Mouse (Mus musculus) limb, embryonic 13.5 days (tissue): ENCODE measurements around the gene Col13a1. TPM values are rescaled to one million over a fixed set of nuclear protein-coding genes. Genes with fewer than 3 reads are reported as not detected.

Experiments used
- ATAC-seq: fragments of 200-750 bp; cut with Nextera tagmentation; 2 replicates; pipeline ENCODE4 v1.8.0; 2017; ENCODE audit warnings: low read depth, moderate number of reproducible peaks, moderate TSS enrichment; ENCODE audit not compliant: low FRiP score
- H3K27ac ChIP-seq: fragments of 300-500 bp; sonication (generic); 2 replicates; pipeline ENCODE4 v1.5.1; 2015; ENCODE audit warnings: inconsistent platforms, mild to moderate bottlenecking, moderate library complexity
- H3K27me3 ChIP-seq: fragments of 300-500 bp; sonication (generic); 2 replicates; pipeline ENCODE4 v1.6.1; 2015; ENCODE audit warnings: mild to moderate bottlenecking, inconsistent platforms
- H3K36me3 ChIP-seq: fragments of 300-500 bp; sonication (generic); 2 replicates; pipeline ENCODE4 v1.6.1; 2015; ENCODE audit warnings: inconsistent platforms, mild to moderate bottlenecking, moderate library complexity
- H3K4me1 ChIP-seq: fragments of 300-500 bp; sonication (generic); 2 replicates; pipeline ENCODE4 v1.6.1; 2015; ENCODE audit warnings: inconsistent platforms
- H3K4me2 ChIP-seq: fragments of 300-500 bp; sonication (generic); replicated peaks from 2 replicates; pipeline ENCODE4 v1.6.1; 2015; ENCODE audit warnings: inconsistent platforms, mild to moderate bottlenecking, moderate library complexity
- H3K4me3 ChIP-seq: fragments of 300-500 bp; sonication (generic); 2 replicates; pipeline ENCODE4 v1.5.1; 2015; ENCODE audit warnings: moderate library complexity, mild to moderate bottlenecking, inconsistent platforms
- H3K9ac ChIP-seq: fragments of 300-500 bp; sonication (generic); 2 replicates; pipeline ENCODE4 v1.6.1; 2015; ENCODE audit warnings: mild to moderate bottlenecking, inconsistent platforms
- H3K9me3 ChIP-seq: fragments of 300-500 bp; sonication (generic); 2 replicates; pipeline ENCODE4 v1.6.1; 2016; ENCODE audit warnings: inconsistent platforms
- WGBS: fragments of 180-500 bp; shearing (Covaris S2); methylation state at CpG from one replicate; pipeline ENCODE4 v1.1.7; 2015; 5-methylcytosine and 5-hydroxymethylcytosine counted together
- polyA plus RNA-seq: library from polyadenylated mRNA; unstranded; fragments of >200 nt; fragmentation: Nextera tagmentation; extraction: Ambion mirVana; gene quantifications from 2 replicates; pipeline ENCODE4 v1.2.1, GENCODE M21; 2015

The Col13a1 gene
- polyA plus RNA-seq, 1 experiment from 2014 or later = 4.6 TPM

DNA sequence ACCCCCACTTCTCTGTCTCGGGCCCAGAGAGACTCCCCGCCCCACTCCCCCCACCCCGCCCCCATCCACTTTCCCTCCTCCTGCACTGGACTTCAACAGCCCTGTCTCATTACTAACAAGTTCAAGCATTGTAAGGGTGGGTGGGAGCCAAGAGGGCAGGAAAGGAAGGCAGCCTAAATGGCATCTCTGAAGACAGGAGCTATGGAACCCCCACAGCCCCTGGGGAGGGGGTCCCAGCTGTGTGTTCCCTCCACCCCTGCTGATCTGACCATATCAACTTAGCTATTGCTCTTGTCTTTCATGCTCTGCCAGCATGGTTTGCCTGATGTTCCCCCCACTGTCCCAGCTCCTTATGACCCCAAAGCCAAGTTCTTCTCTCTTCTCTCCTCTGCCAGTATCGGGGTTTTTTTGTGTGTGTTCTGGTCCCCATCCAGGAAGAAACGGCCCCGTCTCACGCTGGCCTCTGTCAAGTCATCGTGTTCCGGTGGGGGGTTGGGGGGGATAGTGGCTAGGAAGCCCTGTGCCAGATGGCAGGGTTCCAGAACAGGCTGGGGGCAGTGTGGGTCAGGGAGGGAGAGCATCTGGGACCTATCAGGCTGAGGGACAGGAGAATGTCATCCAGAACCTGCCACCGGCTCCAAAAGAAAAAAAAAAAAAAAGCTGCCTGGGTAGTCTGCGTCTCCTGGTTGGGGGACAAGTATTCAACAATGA lies 58.1 kb downstream of the Col13a1 start:
- no peaks in the 10 kb centered on the region for H3K36me3 ChIP-seq
- no peak; the same call in 1 of the 2 replicates for ATAC-seq
- H3K27ac ChIP-seq = peak overlapping the region; percentile 77; the same call in 1 of the 2 replicates
- H3K4me1 ChIP-seq = peaks cover 26% of the 10 kb centered on the region
- peak overlapping the region; percentile 52 for H3K4me2 ChIP-seq
- no peaks in the 10 kb centered on the region for H3K27me3 ChIP-seq
- 0 out of 2 replicates have a peak overlapping the region, but pooled peaks have one; percentile 31 for H3K9ac ChIP-seq
- H3K4me3 ChIP-seq = no peak overlapping the region
- peaks cover 4% of the 10 kb centered on the region; the same call in 1 of the 2 replicates for H3K9me3 ChIP-seq
- WGBS = 11% methylated on average over 11 of the region's 11 CpGs

DNA sequence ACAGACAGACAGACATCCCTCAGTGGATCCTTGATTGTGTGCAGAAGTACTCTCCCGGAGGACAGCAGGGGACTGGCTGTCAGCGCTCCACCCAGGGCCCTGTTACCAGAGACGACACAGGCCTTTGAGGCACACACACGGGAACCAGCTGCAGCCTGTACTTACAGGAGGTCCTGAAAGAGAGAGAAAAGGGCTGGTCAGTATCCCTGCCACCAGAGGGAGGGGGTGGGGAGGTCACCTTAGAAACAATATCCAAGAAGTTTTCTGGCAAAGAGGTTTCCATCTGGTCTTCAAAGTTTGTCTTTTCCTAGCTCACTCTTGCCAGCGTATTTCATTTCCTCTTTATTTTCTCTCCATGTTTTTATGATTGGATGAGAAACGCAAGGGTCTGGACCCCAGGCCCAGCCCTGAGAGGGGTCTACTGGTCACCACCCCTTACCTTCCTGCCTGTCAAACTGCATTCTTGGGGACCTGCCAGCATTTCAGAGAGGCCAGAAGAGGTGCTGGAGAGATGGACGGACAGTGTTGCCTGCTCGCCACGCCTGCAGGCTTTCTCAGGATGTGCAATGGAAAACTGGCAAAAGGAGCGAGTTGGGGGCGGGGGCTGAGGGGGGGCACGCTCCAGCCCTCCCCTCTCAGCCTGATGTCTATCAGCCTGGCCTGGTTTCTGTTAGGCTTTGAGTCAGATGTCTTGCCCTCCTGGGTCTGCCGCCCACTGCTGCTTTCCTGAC lies 58.8 kb downstream of the Col13a1 start:
- Histone ChIP-seq H3K9me3 (peaks cover 11% of the 10 kb centered on the region; the same call in 1 of the 2 replicates), H3K36me3 (no peaks in the 10 kb centered on the region), H3K4me1 (peaks cover 26% of the 10 kb centered on the region), H3K4me2 (peak overlapping the region; percentile 52), H3K4me3 (0 out of 2 replicates have a peak overlapping the region, but pooled peaks have one; percentile 2), H3K9ac (0 out of 2 replicates have a peak overlapping the region, but pooled peaks have one; percentile 31), H3K27me3 (no peaks in the 10 kb centered on the region), H3K27ac (peak overlapping the region; percentile 77)
- ATAC-seq = peak; percentile 67
- 14% methylated on average over 13 of the region's 13 CpGs for WGBS

DNA sequence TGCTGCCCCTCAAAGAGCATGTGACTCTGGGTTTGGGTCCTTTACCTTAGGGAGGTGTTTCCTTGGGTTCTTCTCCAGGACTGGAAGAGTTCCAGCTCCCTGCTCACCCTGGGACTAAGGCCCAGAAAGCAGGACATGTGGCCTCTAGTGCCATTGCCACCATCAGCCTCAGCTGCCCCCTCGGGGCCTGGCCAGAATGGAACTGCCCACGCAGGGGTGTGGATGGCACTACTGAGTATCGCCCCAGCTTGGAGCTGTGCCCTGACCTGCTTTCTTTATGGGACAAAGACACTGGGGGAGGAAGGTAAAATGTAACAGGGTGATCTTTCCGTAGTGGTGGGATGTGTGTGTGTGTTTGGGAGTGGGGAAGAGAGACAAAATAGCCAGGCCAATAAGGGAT lies 59.4 kb downstream of the Col13a1 start:
- Histone ChIP-seq H3K36me3 (no peaks in the 10 kb centered on the region), H3K4me1 (peaks cover 26% of the 10 kb centered on the region), H3K4me2 (no peak overlapping the region), H3K4me3 (no peak overlapping the region), H3K27me3 (no peaks in the 10 kb centered on the region), H3K9me3 (peaks cover 17% of the 10 kb centered on the region; the same call in 1 of the 2 replicates), H3K27ac (peak overlapping the region; percentile 77; the same call in 1 of the 2 replicates), H3K9ac (no peak overlapping the region)
- WGBS = 87% methylated on average over 4 of the region's 4 CpGs
- no peak for ATAC-seq

DNA sequence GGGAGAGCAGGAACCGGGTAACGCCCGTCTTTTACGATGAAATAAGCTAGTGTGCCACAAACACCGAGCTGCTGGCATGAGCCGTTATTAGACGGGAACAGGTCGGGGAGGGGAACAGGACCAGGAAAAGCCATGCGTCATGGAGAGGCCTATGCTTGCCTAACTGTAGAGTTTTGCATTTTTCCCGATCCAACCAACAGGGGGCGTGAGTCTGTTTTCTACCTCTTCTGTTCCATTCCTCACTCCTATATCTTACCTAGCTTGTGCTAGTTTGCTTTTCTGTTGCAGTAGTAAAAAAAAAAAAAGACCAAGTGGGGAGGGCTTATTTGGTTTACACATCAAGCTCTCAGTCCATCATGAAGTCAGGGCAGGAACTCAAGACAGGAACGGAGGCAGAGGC lies 61.8 kb downstream of the Col13a1 start:
- H3K27ac ChIP-seq = no peak overlapping the region
- H3K4me1 ChIP-seq = peaks cover 26% of the 10 kb centered on the region
- H3K27me3 ChIP-seq = no peaks in the 10 kb centered on the region
- peaks cover 20% of the 10 kb centered on the region; the same call in 1 of the 2 replicates for H3K9me3 ChIP-seq
- 93% methylated on average over 12 of the region's 12 CpGs for WGBS
- H3K9ac ChIP-seq = no peak overlapping the region
- ATAC-seq = no peak
- no peaks in the 10 kb centered on the region for H3K36me3 ChIP-seq
- H3K4me3 ChIP-seq = no peak overlapping the region
- H3K4me2 ChIP-seq = no peak overlapping the region

DNA sequence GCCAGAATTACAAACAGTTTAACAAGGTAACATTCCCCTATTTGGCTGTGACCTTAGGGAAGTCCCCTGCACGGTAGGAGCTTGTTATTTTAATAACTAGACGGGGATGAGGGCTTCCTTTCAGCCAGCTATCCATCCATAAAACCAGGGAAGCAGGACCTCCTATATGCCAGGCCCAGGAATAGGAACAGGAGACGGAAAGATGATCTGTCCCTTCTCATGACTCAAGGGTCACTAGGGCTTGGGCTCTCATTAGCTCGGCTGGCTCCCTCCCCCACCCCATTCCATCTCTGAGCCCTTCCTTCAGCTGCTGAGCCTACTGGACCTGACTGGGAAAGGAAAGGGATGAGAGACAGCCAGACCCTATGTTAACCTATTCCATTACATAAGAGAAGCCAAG lies 67.1 kb downstream of the Col13a1 start:
- peaks cover 24% of the 10 kb centered on the region; the same call in 1 of the 2 replicates for H3K9me3 ChIP-seq
- WGBS = 23% methylated on average over 4 of the region's 4 CpGs

DNA sequence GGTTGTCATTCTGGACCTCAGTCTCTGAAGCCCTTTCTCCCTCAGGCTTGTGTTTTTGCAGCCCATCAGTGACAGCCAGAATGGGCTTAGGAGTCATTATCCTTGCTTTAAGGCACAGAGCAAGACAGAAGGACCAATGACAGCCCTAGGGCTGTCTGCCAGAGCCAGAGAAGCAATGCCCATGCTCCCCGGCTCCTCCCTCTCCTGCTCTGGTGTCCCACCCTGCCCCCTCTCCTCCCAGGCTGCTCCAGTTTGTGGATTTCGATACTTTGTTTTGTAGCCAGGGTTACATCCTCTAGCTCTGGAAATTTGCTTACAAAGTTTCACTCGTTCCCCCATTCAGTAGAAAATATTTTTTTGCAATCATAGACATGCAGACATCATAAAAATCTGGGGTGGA lies 69.9 kb downstream of the Col13a1 start:
- 0 out of 2 replicates have a peak, but pooled peaks have one; percentile 33 for ATAC-seq
- WGBS = 59% methylated on average over 3 of the region's 3 CpGs
- Histone ChIP-seq H3K27ac (0 out of 2 replicates have a peak overlapping the region, but pooled peaks have one; percentile 33), H3K36me3 (no peaks in the 10 kb centered on the region), H3K9me3 (0 out of 2 replicates have a peak, but pooled peaks cover 10% of the 10 kb centered on the region), H3K4me2 (no peak overlapping the region), H3K9ac (no peak overlapping the region), H3K27me3 (no peaks in the 10 kb centered on the region), H3K4me1 (peaks cover 15% of the 10 kb centered on the region; the same call in 1 of the 2 replicates), H3K4me3 (no peak overlapping the region)

More for the DNA sequence above, 67.1 kb downstream of the Col13a1 start:
- Histone ChIP-seq H3K4me3 (no peak overlapping the region), H3K27me3 (no peaks in the 10 kb centered on the region), H3K27ac (no peak overlapping the region), H3K4me2 (no peak overlapping the region), H3K36me3 (no peaks in the 10 kb centered on the region), H3K9ac (no peak overlapping the region), H3K4me1 (peaks cover 3% of the 10 kb centered on the region; the same call in 1 of the 2 replicates)
- ATAC-seq = no peak

DNA sequence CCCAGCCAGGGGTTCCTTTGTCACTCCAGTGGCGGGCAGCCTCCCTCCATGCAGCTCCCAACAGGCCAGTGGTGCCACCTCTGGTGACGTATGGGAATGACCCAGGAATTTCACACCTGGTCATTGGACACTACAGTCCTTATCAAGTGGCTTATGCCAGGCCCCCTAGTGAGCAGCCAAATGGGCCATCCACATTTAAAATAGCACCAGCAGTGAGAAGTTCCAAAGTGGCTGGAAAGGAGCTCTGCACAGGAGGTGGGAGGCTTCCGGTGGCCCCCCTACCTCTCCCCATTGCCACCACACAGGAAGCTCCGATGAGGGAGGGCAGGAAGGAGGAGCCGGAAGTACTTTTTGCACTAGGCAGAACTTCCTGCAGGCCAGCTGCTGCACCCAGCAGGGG lies 72.7 kb downstream of the Col13a1 start:
- WGBS = 27% methylated on average over 5 of the region's 5 CpGs
- Histone ChIP-seq H3K27me3 (no peaks in the 10 kb centered on the region), H3K4me2 (no peak overlapping the region), H3K9me3 (0 out of 2 replicates have a peak, but pooled peaks cover 8% of the 10 kb centered on the region), H3K4me3 (no peak overlapping the region), H3K36me3 (no peaks in the 10 kb centered on the region), H3K4me1 (peaks cover 19% of the 10 kb centered on the region), H3K27ac (no peak overlapping the region), H3K9ac (no peak overlapping the region)
- ATAC-seq = no peak

DNA sequence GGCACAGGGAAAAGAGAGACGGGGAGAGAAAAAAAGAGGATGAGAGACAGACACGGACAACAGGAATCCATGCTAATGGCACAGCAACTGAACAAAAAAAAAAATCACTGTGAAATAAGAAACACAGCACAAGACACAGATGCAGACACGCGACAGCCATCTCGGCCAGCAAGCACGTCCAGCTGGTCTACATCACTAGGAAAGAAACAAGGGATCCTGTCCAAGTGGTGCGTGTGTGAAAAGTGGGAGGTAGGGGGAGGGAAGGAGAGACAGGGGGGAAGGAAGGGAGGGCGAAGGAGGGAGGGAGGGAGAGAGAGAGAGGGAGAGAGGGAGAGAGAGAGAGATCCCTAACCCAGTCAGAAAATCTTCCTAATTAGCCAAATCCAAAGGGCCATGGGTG lies 73.6 kb downstream of the Col13a1 start:
- H3K4me3 ChIP-seq = no peak overlapping the region
- peak overlapping the region; percentile 17; the same call in 1 of the 2 replicates for H3K27ac ChIP-seq
- no peaks in the 10 kb centered on the region for H3K27me3 ChIP-seq
- 0 out of 2 replicates have a peak, but pooled peaks cover 8% of the 10 kb centered on the region for H3K9me3 ChIP-seq
- H3K36me3 ChIP-seq = no peaks in the 10 kb centered on the region
- no peak overlapping the region for H3K4me2 ChIP-seq
- no peak overlapping the region for H3K9ac ChIP-seq
- ATAC-seq = no peak
- 35% methylated on average over 8 of the region's 8 CpGs for WGBS
- peaks cover 19% of the 10 kb centered on the region for H3K4me1 ChIP-seq

DNA sequence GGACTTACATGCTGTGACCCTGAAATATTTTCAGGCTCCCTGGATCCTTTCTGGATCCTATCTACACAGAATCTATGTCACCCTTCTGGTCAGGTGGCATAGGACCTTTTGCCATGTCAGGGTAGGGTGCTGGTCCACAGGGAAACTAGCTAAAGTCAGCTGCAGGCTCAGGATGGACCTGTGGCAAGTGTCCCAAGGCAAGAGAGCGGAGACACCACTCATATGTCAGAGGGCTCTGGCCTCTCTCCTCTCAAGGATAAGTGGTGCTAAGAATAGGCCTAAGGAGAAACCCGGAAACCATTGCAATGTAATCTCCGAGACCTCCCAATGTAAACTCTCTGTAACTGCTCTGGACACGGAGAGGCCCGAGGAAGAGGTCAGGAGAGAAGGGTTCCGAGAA lies 80.8 kb downstream of the Col13a1 start:
- 88% methylated on average over 6 of the region's 6 CpGs for WGBS
- no peak overlapping the region for H3K4me3 ChIP-seq
- H3K27me3 ChIP-seq = no peaks in the 10 kb centered on the region
- no peak for ATAC-seq
- H3K4me2 ChIP-seq = no peak overlapping the region
- H3K36me3 ChIP-seq = no peaks in the 10 kb centered on the region
- no peaks in the 10 kb centered on the region; the same call in 1 of the 2 replicates for H3K9me3 ChIP-seq
- H3K27ac ChIP-seq = no peak overlapping the region
- H3K4me1 ChIP-seq = peaks cover 4% of the 10 kb centered on the region; the same call in 1 of the 2 replicates
- no peak overlapping the region for H3K9ac ChIP-seq

DNA sequence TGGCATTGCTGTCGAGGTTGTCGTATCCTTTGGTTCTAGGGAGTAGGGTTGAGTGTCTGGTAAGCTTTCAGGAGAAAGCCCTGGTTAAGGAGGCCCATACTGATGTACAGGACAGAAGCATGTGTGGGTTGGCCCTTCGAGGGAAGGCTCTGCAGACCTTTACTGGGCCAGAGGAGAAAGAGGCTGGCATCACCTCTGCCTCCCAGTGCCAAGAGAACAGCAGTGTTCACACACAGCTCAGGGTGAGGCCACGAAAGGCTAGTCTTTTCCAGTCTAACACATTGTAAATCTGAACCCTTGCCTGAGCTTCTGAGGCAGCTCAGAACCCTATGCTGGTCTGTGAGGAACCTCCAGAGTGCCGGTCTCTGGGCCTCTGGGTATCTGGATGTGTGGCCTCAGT lies 84.3 kb downstream of the Col13a1 start:
- no peak overlapping the region for H3K4me3 ChIP-seq
- H3K9me3 ChIP-seq = no peaks in the 10 kb centered on the region; the same call in 1 of the 2 replicates
- WGBS = 83% methylated on average over 5 of the region's 5 CpGs
- H3K4me1 ChIP-seq = peaks cover 2% of the 10 kb centered on the region; the same call in 1 of the 2 replicates
- ATAC-seq = no peak
- H3K27me3 ChIP-seq = no peaks in the 10 kb centered on the region
- no peak overlapping the region for H3K9ac ChIP-seq
- no peak overlapping the region for H3K4me2 ChIP-seq
- no peak overlapping the region for H3K27ac ChIP-seq
- H3K36me3 ChIP-seq = no peaks in the 10 kb centered on the region

DNA sequence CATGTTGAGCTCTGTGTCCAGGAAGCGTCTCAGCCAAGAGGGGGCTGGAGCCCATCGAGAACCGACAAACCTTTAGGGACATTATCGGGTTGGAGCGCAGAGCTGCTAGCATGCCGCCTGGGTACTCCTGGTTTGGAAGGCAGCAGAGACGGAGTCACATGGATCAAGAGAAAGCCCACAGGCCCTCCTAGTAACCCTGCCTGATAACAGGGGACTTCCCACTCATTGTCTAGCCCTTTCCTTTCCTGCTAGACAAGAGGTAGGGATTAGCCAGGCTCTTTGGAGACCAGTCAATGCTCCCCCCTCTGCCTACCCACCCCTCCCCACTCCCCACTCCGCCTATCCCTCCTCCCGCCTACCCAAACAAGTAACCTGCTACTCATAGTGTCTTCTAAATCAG lies 87.8 kb downstream of the Col13a1 start:
- H3K9ac ChIP-seq = no peak overlapping the region
- no peaks in the 10 kb centered on the region; the same call in 1 of the 2 replicates for H3K9me3 ChIP-seq
- no peak overlapping the region for H3K27ac ChIP-seq
- peaks cover 12% of the 10 kb centered on the region for H3K4me1 ChIP-seq
- H3K4me3 ChIP-seq = no peak overlapping the region
- no peaks in the 10 kb centered on the region for H3K36me3 ChIP-seq
- 81% methylated on average over 9 of the region's 9 CpGs for WGBS
- H3K4me2 ChIP-seq = no peak overlapping the region
- ATAC-seq = no peak
- no peaks in the 10 kb centered on the region for H3K27me3 ChIP-seq

DNA sequence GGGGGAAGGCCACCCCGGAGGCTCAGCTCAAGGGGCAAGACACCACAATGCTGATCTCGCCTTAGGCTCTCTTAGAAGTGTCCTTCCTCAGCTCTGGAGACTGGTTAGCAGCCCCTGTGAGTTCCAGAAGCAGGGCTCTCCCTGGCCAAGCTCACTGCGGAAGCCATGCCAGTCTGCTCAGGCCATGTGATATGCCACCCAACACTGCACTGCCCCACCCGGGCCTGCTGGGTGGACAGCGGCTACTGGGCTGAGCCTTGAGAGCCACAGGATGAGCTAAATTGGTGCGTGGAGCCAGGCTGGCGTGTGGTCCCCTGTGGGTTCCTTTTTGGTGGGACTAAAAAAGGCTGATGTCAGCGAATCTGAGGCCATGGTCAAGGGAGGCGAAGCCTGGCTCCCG lies 88.6 kb downstream of the Col13a1 start:
- H3K9ac ChIP-seq = no peak overlapping the region
- WGBS = 93% methylated on average over 10 of the region's 10 CpGs
- no peak overlapping the region for H3K27ac ChIP-seq
- H3K4me1 ChIP-seq = peaks cover 12% of the 10 kb centered on the region
- no peak overlapping the region for H3K4me3 ChIP-seq
- no peaks in the 10 kb centered on the region; the same call in 1 of the 2 replicates for H3K9me3 ChIP-seq
- no peaks in the 10 kb centered on the region for H3K36me3 ChIP-seq
- no peak overlapping the region for H3K4me2 ChIP-seq
- ATAC-seq = no peak
- no peaks in the 10 kb centered on the region for H3K27me3 ChIP-seq
